Mouse (Mus musculus) T-helper 1 cell (primary cell): Measurements from ENCODE around the gene Stx1a.
"Not testable (repeated sequence)": the region's sequence is repeated elsewhere in the genome, so short reads cannot be mapped to it uniquely, and the experiment has no call there.

Experiments used
- in situ Hi-C: fragments of 300-600 bp; cut with MboI, MseI; formaldehyde crosslinking; loops from one replicate; pipeline ENCODE4 v1.15.1; 2025; ENCODE audit warnings: high pct_unique_total_duplicates

Gene Stx1a

DNA sequence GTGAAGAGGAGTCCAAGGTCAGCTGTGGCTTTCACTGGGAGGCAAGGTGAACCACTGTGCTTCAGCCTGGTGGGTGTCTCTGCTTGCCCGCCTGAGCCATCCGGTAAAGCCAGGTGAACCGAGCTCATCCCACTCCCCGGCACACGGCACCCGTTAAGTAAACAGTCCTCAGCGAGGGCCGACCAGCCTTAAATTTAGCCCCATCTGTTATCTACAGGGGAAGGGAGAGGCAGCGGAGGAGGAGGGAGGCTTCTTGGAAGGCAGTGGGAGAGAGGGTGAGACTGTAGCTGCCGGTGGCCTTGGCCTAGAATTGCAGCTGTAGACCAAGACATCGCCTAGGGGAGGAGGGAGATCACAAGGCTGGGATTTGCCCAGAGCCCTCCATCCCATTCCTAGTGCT lies 17.5 kb downstream of the Stx1a start:
- in situ Hi-C loops = no loop called here

DNA sequence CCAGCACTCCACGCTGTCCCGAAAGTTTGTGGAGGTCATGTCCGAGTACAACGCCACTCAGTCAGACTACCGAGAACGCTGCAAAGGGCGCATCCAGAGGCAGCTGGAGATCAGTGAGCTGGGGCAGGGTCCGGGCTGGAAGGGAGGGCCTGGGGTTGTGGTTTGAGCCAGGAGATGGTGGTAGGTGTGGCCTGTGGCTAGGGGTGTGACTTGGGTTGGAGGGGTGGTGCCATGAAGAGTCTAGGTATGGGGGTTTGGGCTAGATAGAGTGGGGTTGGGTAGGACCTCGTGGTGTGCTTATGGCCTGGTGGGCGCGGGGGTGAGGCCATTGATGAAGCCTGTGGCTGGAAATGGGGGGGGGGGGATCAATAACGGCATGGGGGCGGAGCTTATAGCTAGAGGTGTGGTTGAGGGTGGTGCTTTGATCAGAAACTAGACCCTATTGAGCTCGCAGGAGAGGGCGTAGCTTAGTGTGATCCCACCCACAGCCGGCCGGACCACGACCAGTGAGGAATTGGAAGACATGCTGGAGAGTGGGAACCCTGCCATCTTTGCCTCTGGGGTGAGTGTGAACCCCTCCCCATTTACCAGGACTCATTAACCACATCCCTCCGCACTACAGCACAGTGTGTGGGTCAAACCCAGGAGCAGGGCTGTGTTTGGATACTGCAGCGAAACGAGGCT lies 19.0 kb downstream of the Stx1a start:
- in situ Hi-C loops = no loop called here

DNA sequence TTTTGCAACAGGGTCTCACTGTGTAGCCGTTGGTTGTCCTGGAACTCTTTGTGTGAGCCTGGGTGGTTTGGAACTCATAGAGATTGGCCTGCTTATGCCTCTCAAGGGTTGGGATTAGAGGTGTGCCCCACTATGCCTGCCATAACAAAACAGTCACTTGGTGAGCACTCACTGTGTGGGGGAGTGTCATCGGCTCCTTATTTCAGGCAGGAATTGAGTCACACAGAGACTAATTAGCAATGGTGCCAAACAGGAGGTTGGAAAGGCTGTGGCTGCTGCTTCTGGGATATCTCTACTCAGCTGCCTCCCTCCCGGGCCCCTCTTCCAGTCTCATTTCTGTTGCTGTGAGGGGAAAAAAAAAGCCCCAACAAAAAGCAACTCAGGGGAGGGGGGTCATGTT lies 21.3 kb downstream of the Stx1a start:
- in situ Hi-C loops = no loop called here

DNA sequence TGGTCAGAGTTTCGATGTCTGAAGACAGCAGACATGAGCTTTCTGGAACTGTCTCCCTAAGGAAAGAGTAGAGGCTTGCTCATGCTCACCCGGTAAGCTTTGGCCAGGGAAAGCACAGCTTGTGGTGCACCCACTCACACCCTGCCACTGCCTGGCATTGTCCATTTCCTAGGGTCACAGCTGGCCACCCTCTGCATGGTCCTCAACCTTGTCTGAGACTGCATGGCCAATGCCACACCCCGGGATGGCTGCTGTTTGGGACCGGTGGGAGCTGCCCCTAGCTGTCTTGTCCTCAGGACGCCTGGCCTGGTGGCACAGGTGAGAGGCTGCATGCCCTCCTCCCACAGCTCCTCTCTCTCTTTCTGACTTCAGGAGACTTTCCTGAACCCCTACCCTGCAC lies 25.3 kb downstream of the Stx1a start:
- in situ Hi-C loops = no loop called here

DNA sequence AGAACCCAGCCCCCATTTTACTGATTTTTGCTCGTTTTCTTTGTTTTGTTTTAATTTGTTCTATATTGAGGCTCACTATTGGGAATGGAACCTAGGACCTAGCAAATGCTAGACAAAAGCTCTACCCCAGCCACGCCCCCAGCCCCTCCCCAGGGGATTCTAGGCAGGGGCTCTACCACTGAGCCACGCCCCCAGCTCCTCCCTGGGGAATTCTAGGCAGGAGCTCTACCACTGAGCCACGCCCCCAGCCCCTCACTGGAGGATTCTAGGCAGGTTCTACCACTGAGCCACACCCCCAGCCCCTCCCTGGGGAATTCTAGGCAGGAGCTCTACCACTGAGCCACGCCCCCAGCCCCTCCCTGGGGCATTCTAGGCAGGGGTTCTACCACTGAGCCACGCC lies 26.0 kb downstream of the Stx1a start:
- in situ Hi-C loops = not testable (repeated sequence)

DNA sequence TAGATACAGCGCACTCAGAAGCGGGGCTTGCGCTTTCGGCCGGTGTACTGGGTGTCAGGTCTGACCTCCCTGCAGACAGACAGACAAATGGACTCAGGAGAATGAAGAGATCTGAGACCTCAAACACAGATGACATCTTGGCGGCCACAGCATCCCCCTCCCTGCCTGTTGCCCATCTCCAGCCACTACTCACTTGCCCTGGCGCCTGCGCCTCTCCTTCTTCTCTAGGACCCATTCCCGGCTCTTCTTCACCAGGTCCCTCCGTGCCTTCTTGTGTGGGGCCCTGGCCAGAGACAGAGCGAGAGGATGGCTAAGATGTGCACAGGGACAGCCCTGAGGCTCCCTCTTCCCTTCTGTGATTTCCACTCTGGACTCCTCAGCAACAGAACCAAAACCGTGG lies 30.1 kb downstream of the Stx1a start:
- in situ Hi-C loops = no loop called here

DNA sequence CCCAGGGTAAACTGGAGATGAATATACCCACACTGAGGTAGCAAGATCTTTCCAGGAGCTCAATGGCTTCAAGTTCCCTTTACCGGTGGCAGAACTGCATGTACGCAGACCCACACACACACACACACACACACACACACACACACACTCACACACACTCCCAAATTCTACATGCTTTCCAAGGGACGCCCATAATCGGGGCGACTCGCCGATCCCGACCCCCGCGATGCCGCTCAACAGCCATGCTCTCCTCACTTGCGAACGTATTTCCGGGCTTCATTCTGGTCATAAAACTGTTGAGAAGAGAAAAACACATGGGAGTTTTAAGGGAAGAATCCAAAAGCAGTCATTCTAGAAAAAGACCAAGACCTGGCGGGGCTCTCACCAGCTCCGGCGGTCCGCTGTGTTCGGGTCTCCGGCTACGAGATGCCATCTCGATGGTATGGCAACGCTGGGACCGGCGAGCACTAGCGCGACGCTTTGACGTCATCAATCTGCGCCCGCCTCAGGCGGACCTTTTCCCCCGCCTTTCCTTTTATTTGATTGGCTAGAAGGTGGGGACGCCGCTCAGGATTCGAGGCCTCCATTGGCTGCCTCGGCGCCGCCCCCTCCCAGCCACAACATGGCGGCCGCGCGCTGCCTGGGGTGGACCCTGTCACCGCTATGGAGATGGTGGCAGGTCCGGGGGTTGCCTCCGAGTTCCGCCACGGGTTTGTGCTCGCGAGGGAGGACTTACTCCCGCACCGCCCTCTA lies 40.5 kb downstream of the Stx1a start, which contains the start of gene Dnajc30:
TSS of gene Dnajc30 (plus strand) at position 574 of the 753 bp plus-strand sequence.
- in situ Hi-C loops = no loop called here

DNA sequence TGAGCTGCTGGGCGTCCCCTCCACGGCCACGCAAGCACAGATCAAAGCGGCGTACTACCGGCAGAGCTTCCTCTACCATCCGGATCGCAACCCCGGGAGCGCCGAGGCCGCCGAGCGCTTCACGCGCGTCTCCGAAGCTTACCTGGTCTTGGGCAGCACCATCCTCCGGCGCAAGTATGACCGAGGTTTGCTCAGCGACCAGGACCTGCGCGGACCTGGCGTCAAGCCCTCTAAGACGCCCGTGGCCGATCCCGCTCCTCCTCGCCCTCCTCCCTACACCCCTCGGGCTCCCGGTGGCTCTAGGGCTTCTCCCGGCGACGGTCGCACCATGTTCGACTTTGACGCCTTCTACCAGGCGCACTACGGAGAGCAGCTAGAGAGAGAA lies 41.1 kb downstream of the Stx1a start:
- in situ Hi-C loops = no loop called here

DNA sequence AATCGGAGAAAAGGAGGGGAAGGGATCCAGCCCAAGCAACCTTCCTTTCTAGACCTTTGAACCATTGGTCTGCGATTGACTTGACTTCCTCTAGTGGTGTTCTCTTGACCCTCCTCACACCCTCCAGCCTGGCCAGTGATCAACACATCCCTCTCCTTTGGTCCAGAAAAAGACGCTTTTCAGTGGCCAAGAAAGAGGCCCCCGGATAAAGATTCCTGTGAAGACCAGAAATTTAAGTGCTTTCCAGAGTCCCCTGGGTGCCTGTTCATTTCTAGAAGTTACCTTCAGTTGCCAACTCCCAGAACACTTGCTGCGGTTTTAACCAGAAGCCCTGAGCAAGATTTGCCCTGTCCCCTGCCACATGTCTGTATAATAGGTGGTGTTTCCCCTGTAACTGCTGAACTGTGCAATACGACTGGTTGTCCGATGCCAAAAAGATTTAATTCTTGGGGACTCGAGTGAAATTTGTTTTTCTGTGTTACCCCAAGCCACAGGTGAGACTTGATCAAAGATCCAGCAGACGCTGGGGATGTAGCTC lies 41.7 kb downstream of the Stx1a start, which contains the start of gene Bud23:
TSS of gene Bud23 (minus strand) at position 51 of the 538 bp plus-strand sequence.
- in situ Hi-C loops = not testable (repeated sequence)

DNA sequence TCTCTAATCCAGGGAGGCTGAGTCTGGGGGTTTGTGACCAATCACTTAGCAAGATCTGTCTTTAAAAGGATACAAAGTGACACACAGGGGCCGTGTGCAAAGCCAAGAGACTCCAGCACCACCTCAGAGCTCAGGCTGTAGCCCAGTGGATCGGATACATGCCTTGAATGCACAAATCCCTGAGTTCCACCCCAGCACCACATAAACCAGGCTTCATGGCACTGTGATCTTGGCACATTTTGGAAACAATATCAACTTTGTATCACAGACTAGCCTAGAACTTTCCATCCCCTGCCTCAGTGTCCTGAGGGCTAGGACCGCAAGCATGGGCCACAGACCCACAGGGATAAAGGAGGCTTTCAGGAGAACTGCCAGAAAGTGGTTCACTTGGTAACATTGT lies 42.7 kb downstream of the Stx1a start:
- in situ Hi-C loops = no loop called here

DNA sequence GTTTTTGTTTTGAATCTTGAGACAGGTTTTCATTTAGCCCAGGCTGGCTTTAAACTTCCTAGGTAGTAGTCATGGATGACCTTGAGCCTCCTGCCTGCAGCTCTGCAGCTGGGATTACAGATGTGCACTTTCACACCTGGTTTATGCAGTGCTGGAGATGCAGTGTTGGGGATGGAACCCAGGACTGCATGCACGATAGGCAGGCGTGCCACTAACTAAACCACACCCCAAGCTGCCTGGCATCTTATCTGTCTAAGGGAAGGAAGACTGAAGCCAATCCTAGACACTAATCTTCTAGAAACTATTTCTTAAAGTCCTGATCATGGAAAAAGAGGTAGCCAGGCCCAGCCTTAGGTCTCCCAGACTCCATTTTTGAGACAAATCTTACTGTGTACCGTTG lies 47.2 kb downstream of the Stx1a start:
- in situ Hi-C loops = no loop called here

DNA sequence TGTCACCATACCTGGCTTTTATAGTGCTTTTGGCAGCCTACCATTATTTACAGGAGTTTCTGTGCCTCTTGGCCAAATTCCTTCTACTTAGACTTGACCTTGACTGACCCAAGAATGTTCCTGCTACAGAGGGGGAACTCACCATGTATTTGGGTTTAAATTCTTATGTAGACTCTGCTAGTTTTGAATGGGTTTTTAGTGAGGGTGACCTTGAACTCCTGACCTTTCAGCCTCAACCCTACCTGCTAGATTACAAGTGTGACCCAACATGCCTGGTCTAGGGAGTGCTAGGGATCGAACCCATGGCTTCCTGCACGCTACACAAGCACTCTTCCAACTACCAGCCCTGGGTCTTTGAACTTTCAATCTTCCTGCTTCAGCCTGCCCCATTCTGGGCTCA lies 48.8 kb downstream of the Stx1a start:
- in situ Hi-C loops = no loop called here

DNA sequence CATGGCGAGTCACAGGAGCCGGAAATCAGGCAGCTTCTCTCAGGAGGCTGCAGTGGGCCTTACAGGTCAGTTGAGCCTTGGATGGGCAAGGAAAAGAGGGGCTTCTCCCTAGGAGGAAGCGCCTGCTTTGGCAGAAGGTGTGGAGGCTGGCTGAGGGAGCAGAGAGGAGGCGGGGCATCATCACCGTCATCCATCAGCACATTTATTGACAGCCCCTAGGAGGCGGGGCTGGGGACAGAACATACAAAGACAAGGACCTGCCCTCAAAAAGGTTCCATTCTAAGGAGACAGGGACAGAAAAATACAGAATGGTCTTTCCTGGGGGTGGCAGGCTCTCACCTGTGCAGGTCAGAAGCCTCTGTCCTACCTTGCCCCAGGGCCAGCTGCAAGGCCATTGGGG lies 49.4 kb downstream of the Stx1a start:
- in situ Hi-C loops = no loop called here

DNA sequence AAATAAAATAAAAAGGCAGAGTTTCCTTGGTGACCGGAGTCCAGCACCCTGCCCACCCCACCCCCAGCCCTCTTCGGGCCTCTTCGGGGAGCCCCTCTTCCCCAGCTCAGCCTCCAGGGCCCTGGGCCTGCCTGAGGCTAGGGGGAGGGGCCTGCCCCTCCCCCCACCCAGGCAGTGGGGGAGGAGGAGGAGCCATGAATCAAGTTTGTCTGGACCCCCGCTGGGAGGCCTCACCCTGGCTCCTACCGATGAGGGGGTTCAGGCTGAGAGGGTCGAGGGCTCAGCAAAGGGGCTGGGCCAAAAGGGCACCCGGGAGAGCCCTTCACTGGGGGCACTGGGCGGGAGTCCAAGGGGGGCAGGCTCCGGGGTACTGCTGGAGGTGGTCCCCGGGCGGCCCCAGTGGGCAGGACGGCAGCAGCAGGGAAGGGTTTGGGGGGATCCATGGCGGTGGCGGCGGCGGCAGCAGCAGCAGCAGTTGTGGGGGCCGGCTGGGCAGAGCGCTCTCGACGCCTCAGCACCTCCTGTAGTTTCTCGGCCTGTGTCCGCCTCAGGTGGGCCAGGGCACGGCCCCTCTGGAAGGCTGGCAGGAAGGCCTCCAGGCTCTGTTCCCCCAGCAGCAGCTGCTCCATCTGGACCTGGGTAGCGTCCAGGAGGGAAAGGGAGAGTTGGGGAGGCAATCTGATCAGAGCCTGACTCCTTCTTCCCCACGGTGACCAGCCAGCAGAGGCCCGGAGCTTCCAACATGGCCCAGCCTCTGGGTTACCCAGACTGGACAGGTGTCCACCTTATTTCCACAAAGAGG lies 50.3 kb downstream of the Stx1a start:
- in situ Hi-C loops = no loop called here

DNA sequence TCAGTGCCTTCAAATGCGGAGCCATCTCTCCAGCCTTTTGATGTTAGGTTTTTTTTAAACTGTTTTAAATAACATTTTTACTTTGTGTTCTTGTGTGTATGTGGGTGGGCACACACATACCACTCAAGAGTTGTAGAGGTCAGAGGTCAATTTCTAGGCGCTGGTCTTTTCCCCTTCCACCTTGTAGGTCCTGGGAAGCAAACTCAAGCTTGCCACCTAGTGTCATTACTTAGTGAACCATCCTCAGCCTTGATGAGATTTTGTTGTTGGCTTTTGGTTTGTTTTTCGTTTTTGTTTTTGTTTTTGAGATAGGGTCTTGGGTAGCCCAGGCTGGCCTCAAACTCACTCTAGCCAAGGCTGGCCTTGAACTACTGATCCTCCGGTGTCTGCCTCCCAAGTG lies 52.4 kb downstream of the Stx1a start:
- in situ Hi-C loops = no loop called here

DNA sequence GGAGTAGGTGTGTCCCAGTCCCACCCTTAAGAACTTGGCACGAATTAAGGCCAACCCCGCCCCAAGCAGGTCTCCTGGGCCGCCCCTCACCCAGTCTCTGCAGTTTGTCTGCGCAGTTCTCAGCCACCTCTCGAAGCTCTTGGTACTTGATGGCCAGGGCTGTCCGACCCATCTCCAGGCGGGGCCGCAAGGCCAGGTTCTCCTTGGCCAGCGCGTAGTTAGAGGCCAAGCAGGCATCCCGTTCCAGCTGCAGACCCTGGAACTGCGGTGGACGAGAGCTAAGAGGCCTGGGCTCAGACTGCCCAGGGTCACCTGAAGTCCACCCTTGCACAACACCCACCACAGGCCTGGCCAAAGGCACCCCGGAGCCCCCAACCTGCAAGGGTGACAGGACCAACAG lies 53.1 kb downstream of the Stx1a start:
- in situ Hi-C loops = no loop called here

DNA sequence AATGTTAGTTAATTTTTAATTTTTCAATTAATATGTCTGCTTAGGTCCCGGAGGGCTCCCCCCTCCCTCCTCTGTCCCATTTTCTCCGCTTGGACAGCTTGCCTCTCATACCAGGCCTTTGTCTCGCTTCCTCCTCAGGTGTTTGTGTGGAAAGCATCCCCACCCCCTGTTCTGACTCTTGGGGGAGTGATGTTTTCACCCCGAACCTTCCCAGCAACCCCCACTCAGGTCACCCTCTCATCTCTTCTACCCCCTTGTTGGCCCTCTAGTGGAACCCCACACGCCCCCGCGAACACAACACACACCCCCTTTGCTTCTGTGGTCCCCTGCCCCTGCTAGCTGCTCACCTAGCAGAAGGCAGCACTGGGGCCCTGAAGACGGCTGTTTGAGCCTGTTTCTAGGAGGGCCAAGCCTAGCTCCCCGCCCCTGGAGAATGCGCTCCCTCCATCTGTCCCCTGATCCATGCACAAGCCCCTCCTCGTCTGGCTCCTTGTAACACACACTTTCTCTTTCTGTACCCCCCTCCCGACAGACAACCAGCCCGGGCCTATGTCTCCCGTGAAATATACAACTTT lies 53.7 kb downstream of the Stx1a start:
- in situ Hi-C loops = no loop called here

DNA sequence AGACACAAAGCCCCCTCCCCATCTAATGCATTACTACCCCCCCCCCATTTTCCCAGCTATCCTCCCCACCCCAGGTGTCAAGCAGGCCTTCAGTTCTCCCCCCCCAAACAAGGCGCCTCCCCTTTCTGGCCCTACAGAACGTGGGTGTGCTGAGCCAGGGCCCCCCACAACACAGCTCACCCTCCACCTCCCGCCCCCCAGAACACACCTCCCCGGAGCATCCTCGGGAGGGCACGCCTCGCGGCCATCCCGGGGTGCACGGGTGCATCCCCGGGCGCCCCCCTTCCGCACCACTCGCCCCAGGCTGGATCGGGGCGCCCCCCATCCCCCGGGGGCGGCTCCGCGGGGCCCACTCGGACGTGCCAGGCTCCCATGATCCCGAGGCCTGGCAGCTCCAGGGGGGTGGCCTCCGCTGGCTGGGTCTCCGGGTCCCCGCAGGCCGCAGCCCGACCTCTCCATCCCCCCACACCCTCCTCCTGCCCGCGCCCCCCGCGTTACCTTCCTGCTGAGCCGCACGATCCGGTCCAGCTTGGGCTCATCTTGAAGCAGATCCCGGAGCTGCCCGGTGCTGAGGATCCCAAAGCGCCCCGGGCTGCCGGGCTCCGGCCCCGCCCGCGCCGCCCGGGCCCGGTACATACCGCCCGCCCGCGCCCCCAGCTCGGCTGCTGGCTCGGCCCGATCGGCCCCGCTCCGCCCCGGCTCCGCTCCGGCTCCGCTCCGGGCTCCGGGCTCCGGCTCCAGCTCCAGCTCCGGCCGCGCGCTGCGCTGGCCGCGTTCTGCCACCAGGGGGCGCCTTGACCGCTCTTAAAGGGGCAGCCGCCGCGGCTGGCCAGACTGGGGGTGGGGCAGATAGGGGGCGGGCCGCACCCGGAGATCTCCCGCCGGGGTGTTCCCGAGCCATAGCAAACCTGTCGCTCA lies 54.5 kb downstream of the Stx1a start, which contains the start of gene Vps37d:
TSS of gene Vps37d (minus strand) at position 703 of the 918 bp plus-strand sequence.
- in situ Hi-C loops = no loop called here

DNA sequence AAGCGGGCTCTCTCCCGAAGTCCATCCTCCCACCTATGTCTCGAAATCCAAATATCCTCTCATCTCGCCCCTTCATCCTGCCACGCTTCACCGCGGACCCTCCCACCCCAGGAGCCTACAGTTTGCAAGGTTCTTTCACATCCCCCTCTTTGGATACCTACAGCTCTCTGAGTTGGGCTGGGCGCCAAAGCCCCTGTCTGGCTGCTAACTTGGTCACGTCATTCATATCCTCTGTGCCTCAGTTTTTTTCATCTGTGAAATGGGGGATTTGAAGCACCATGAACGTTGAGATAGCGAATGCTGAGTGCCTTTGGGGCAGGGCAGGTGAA lies 55.2 kb downstream of the Stx1a start:
- in situ Hi-C loops = no loop called here

DNA sequence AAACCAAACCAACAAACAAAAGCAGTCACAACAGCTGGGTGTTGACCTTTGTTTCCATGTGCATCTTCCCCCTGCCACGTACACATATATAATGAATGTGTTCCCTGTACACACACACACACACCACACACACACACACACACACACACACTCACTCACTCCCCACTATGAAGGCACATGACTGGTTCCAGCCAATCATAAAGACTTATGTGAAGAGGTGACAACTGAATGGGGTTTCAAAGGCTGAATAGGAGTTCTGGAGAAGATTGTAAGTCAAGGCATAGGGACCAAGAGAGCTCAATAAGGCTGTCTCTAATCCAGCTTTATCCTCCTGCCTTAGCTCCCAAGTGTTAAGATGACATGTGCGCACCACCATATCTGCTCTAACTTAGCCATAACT lies 56.3 kb downstream of the Stx1a start:
- in situ Hi-C loops = no loop called here

DNA sequence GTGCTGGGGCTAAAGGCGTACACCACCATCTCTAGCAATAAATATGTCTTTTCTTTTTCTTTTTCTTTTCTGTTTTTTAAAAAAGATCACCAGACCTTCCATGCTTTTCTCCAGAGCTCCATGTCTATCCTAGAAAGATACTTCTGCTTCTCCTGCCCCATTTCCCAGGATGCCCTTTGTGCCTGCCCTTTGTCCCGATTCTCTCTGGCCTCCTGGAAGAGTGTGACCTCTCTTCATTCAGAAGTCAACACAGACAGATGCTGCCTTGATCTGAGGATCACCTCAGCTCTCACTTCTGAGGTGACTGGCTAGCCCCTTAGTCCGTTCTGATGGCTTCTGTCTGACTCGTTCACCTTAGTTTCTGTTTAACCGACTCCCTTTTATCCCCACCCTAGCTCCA lies 57.3 kb downstream of the Stx1a start:
- in situ Hi-C loops = no loop called here
